Mouse (Mus musculus) urinary bladder, adult 2 months (tissue): Measurements from ENCODE around the gene Acsl3. TPM values are rescaled to one million over a fixed set of nuclear protein-coding genes. Genes with fewer than 3 reads are reported as not detected.

ENCODE experiments used
- DNase-seq: peaks from one replicate; pipeline ENCODE4 v3.0.0; 2022; ENCODE audit warnings: low spot score
- polyA plus RNA-seq: library from polyadenylated mRNA; depleted of rRNA; stranded (reverse); fragments of >200 nt; gene quantifications from 2 replicates; pipeline ENCODE4 v1.2.3, GENCODE M21; 2012; rRNA removed

The Acsl3 gene
- polyA plus RNA-seq, 1 experiment: 21.5 TPM

DNA sequence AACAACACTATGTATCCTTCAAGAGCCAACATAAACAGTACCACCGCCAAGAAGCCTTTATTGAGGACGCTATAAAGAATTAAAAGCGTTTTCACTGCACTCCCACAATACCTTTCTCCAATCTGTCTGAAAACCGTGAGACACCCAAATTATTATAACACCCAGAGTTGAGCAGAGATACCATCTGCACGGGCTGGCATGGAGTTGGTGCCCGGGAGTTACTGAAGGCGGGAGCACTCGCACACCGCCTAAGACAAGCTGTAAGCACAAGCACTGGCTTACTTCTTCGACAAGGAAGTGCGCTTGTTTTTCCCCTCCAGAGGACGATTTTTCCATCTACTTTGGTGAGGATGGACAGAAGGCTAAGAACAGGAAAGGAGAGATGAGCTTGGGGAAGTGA, 84.6 kb downstream of the Acsl3 start:
- no peak for DNase-seq

- no peak for DNase-seq
These were observed 85.7 kb downstream of the Acsl3 start for GRCm38 (mm10) chr1:78743318-78743717.

GRCm38 (mm10) chr1:78745230-78745777, 87.7 kb downstream of the Acsl3 start:
- DNase-seq: no peak

Other genes with a start within 250 kb of the Acsl3 start
- 36.0 and 36.7 TPM in 2 replicates for gene Farsb, start 168.9 kb upstream of the Acsl3 start, polyA plus RNA-seq
- 0.38 and 1.4 TPM in 2 replicates for gene Mogat1, start 146.8 kb upstream of the Acsl3 start, polyA plus RNA-seq
- gene BC035947, start 145.7 kb upstream of the Acsl3 start, polyA plus RNA-seq: 0.06 TPM in 2 replicates
- 2.1 and 2.6 TPM in 2 replicates for gene Utp14b, start 213 bp downstream of the Acsl3 start, polyA plus RNA-seq
- 17.3 and 19.4 TPM in 2 replicates for gene Kcne4, start 158.9 kb downstream of the Acsl3 start, polyA plus RNA-seq